Mouse (Mus musculus) forebrain, embryonic 10.5 days (tissue): ENCODE results near the gene Cym. TPM values are rescaled to one million over a fixed set of nuclear protein-coding genes. Genes with fewer than 3 reads are reported as not detected.

Experiments
- DNase-seq: peaks from one replicate; pipeline ENCODE4 v3.0.0-alpha.2; 2017; ENCODE audit warnings: low spot score; ENCODE audit errors: extremely low spot score
- H3K27ac ChIP-seq: fragments of 300-500 bp; sonication (generic); 2 replicates; pipeline ENCODE4 v1.5.1; 2016; ENCODE audit warnings: mild to moderate bottlenecking
- H3K27me3 ChIP-seq: fragments of 300-500 bp; sonication (generic); 2 replicates; pipeline ENCODE4 v1.6.1; 2016; ENCODE audit warnings: mild to moderate bottlenecking; ENCODE audit not compliant: poor library complexity, severe bottlenecking
- H3K36me3 ChIP-seq: fragments of 300-500 bp; sonication (generic); replicated peaks from 2 replicates; pipeline ENCODE4 v1.6.1; 2016; ENCODE audit warnings: mild to moderate bottlenecking, moderate library complexity
- H3K4me1 ChIP-seq: fragments of 300-500 bp; sonication (generic); 2 replicates; pipeline ENCODE4 v1.6.1; 2016
- H3K4me3 ChIP-seq: fragments of 300-500 bp; sonication (generic); 2 replicates; pipeline ENCODE4 v1.5.1; 2016; ENCODE audit warnings: mild to moderate bottlenecking, moderate library complexity
- H3K9me3 ChIP-seq: fragments of 300-500 bp; sonication (generic); 2 replicates; pipeline ENCODE4 v1.6.1; 2016; ENCODE audit warnings: mild to moderate bottlenecking, moderate library complexity
- WGBS: fragments of 180-500 bp; shearing (Covaris S2); methylation state at CpG from one replicate; pipeline ENCODE4 v1.1.7; 2016; 5-methylcytosine and 5-hydroxymethylcytosine counted together
- polyA plus RNA-seq: library from polyadenylated mRNA; unstranded; fragments of >200 nt; fragmentation: Nextera tagmentation; extraction: Ambion mirVana; gene quantifications from 2 replicates; pipeline ENCODE4 v1.2.1, GENCODE M21; 2016

The Cym gene
- polyA plus RNA-seq, 1 experiment from 2014 or later = not detected

DNA sequence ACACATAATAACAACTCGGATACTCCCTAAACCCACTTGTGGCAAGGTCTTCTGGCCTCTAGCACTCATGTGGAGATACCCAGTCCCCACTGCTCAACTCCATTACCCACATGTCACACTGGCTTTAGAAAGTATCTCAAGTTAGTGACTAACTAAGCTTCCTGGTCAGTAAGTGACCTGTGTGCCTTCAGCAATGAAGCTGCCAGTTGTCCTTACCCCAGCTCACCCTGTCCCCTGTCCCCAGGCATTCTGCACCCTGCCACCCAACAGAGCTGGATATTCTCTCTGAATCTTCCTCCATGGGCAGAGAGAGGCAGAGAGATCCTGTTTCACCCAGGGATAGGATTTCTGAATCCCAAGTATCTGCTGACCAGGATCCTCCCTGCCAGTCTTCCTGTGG is 38.8 kb downstream of the Cym start, which contains the start of gene Kcna10:
Kcna10 (plus strand) TSS at position 301 of the 400 bp plus-strand sequence.
- 80% methylated on average over 1 of the region's 1 CpGs for WGBS
- H3K4me1 ChIP-seq = no peaks in the 10 kb centered on the region
- H3K27ac ChIP-seq = no peak within 1 kb of the TSS
- no peaks in the 10 kb centered on the region for H3K27me3 ChIP-seq
- no peaks in the 10 kb centered on the region for H3K36me3 ChIP-seq
- no peak within 1 kb of the TSS for H3K4me3 ChIP-seq
- no peak for DNase-seq
- no peaks in the 10 kb centered on the region for H3K9me3 ChIP-seq

GRCm38 (mm10) chr3:107180860-107181259 is 40.7 kb downstream of the Cym start:
- no peaks in the 10 kb centered on the region for H3K36me3 ChIP-seq
- no peak overlapping the region for H3K4me3 ChIP-seq
- H3K9me3 ChIP-seq = no peaks in the 10 kb centered on the region
- H3K27ac ChIP-seq = no peak overlapping the region
- WGBS = 78% methylated on average over 2 of the region's 2 CpGs
- no peak for DNase-seq
- H3K27me3 ChIP-seq = no peaks in the 10 kb centered on the region
- no peaks in the 10 kb centered on the region for H3K4me1 ChIP-seq

GRCm38 (mm10) chr3:107176501-107176900 is 45.0 kb downstream of the Cym start:
- 90% methylated on average over 9 of the region's 9 CpGs for WGBS
- Histone ChIP-seq H3K36me3 (no peaks in the 10 kb centered on the region), H3K27ac (no peak overlapping the region), H3K9me3 (no peaks in the 10 kb centered on the region), H3K4me3 (no peak overlapping the region), H3K27me3 (no peaks in the 10 kb centered on the region), H3K4me1 (no peaks in the 10 kb centered on the region)
- no peak for DNase-seq

- H3K4me3 ChIP-seq = no peak overlapping the region
- no peaks in the 10 kb centered on the region for H3K4me1 ChIP-seq
- DNase-seq = no peak
- no peaks in the 10 kb centered on the region for H3K36me3 ChIP-seq
- H3K27me3 ChIP-seq = no peaks in the 10 kb centered on the region
- H3K9me3 ChIP-seq = no peaks in the 10 kb centered on the region
- 83% methylated on average over 4 of the region's 4 CpGs for WGBS
- H3K27ac ChIP-seq = no peak overlapping the region
These were observed 46.0 kb downstream of the Cym start for GRCm38 (mm10) chr3:107175486-107175885.

DNA sequence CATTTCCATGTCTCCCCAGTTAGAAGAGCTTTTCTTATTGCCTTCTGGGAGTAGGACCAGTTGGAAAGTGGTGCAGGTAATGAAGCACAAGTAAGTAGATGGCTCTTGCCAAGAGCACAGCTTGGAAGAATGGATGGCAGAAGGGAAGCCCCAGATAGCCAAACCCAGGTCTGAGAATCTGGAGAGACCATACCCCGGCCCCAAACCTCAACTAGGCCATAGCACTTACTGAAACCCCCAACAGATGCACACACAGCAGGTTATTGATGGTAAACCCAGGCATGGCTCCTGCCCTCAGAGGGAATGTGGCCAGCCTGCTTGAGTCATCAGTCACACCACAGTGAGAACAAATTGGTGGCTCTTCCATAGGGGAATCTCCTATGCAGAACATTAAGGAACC is 49.0 kb downstream of the Cym start:
- H3K27ac ChIP-seq = no peak overlapping the region
- no peak for DNase-seq
- H3K4me3 ChIP-seq = no peak overlapping the region
- no peaks in the 10 kb centered on the region for H3K9me3 ChIP-seq
- no peaks in the 10 kb centered on the region for H3K4me1 ChIP-seq
- no peaks in the 10 kb centered on the region for H3K27me3 ChIP-seq
- no peaks in the 10 kb centered on the region for H3K36me3 ChIP-seq
- WGBS = 83% methylated on average over 1 of the region's 1 CpGs

GRCm38 (mm10) chr3:107171964-107172363 is 49.6 kb downstream of the Cym start:
- Histone ChIP-seq H3K4me3 (no peak overlapping the region), H3K9me3 (no peaks in the 10 kb centered on the region), H3K36me3 (no peaks in the 10 kb centered on the region), H3K27ac (no peak overlapping the region), H3K27me3 (no peaks in the 10 kb centered on the region), H3K4me1 (no peaks in the 10 kb centered on the region)
- 81% methylated on average over 3 of the region's 3 CpGs for WGBS
- no peak for DNase-seq

DNA sequence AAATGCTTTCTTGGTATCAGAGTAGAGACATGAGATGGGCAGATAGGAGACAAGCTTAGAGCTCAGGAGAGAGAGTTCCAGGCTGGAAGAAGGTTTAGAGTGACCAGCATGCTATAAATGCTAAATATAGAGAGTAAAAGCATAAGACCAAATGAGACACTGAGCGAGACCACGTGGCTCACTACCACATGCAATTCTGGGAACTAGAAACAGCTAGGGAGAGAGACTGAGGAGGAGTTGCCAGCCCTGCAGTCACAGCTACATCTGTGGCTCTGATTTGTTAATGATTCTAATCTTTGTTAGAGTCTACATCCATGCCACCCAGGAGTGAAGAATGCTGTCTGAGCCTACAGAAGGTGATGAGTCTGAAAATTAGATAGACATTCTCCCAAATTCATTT is 52.0 kb downstream of the Cym start:
- H3K4me1 ChIP-seq = no peaks in the 10 kb centered on the region
- no peaks in the 10 kb centered on the region for H3K9me3 ChIP-seq
- H3K4me3 ChIP-seq = no peak overlapping the region
- H3K27ac ChIP-seq = no peak overlapping the region
- 75% methylated on average over 2 of the region's 2 CpGs for WGBS
- H3K36me3 ChIP-seq = no peaks in the 10 kb centered on the region
- no peak for DNase-seq
- no peaks in the 10 kb centered on the region for H3K27me3 ChIP-seq

GRCm38 (mm10) chr3:107162741-107163140 is 58.8 kb downstream of the Cym start:
- H3K4me3 ChIP-seq = no peak overlapping the region
- peaks cover 7% of the 10 kb centered on the region for H3K4me1 ChIP-seq
- 92% methylated on average over 2 of the region's 2 CpGs for WGBS
- H3K27ac ChIP-seq = no peak overlapping the region
- H3K36me3 ChIP-seq = no peaks in the 10 kb centered on the region
- no peak for DNase-seq
- peaks cover 7% of the 10 kb centered on the region for H3K27me3 ChIP-seq
- no peaks in the 10 kb centered on the region for H3K9me3 ChIP-seq

Other genes with a start within 250 kb of the Cym start
- gene Kcna3, start 185.6 kb downstream of the Cym start, polyA plus RNA-seq = 3.3 and 3.5 TPM in 2 replicates
- not detected in 2 replicates for gene Kcna2, start 120.6 kb downstream of the Cym start, polyA plus RNA-seq
- not detected in 2 replicates for gene Kcna10, start 38.7 kb downstream of the Cym start, polyA plus RNA-seq
- not detected in 2 replicates for gene A630076J17Rik, start 8.9 kb upstream of the Cym start, polyA plus RNA-seq
- not detected in 2 replicates for gene Prok1, start 18.0 kb upstream of the Cym start, polyA plus RNA-seq
- gene Lamtor5, start 57.1 kb upstream of the Cym start, polyA plus RNA-seq = 177 and 184 TPM in 2 replicates
- 1.9 and 2.2 TPM in 2 replicates for gene Slc16a4, start 69.5 kb upstream of the Cym start, polyA plus RNA-seq
- gene Rbm15, start 111.9 kb upstream of the Cym start, polyA plus RNA-seq = 18.2 and 19.9 TPM in 2 replicates
- gene Kcnc4, start 237.8 kb upstream of the Cym start, polyA plus RNA-seq = not detected in 2 replicates